Mouse (Mus musculus) embryonic facial prominence, embryonic 11.5 days (tissue): ENCODE results near the gene Gm20388. TPM values are rescaled to one million over a fixed set of nuclear protein-coding genes. Genes with fewer than 3 reads are reported as not detected.
A peak's percentile ranks its signal among the peaks of the same experiment; 100 is the strongest.

Experiments used
- ATAC-seq: fragments of 200-750 bp; cut with Nextera tagmentation; replicated peaks from 2 replicates; pipeline ENCODE4 v1.8.0; 2017; ENCODE audit warnings: low read depth; ENCODE audit not compliant: insufficient number of reproducible peaks, low FRiP score, low TSS enrichment
- DNase-seq: peaks from one replicate; pipeline ENCODE4 v3.0.0-alpha.2; 2015; ENCODE audit warnings: low spot score
- H3K27ac ChIP-seq: fragments of 300-500 bp; sonication (generic); replicated peaks from 2 replicates; pipeline ENCODE4 v1.5.1; 2014; ENCODE audit warnings: mild to moderate bottlenecking, low read depth, low read length, control low read depth
- H3K27me3 ChIP-seq: fragments of 300-500 bp; sonication (generic); 2 replicates; pipeline ENCODE4 v1.6.1; 2014; ENCODE audit warnings: mild to moderate bottlenecking, low read length, moderate library complexity, mixed read lengths; ENCODE audit not compliant: control insufficient read depth, insufficient read depth
- H3K36me3 ChIP-seq: fragments of 300-500 bp; sonication (generic); replicated peaks from 2 replicates; pipeline ENCODE4 v1.6.1; 2014; ENCODE audit warnings: low read depth, mild to moderate bottlenecking, low read length, moderate library complexity, mixed read lengths; ENCODE audit not compliant: control insufficient read depth, insufficient read depth
- H3K4me1 ChIP-seq: fragments of 300-500 bp; sonication (generic); 2 replicates; pipeline ENCODE4 v1.6.1; 2014; ENCODE audit warnings: low read length, mixed read lengths; ENCODE audit not compliant: control insufficient read depth, insufficient read depth
- H3K4me2 ChIP-seq: fragments of 300-500 bp; sonication (generic); 2 replicates; pipeline ENCODE4 v1.6.1; 2014; ENCODE audit warnings: low read depth, mild to moderate bottlenecking, control low read depth, low read length, moderate library complexity
- H3K4me3 ChIP-seq: fragments of 300-500 bp; sonication (generic); 2 replicates; pipeline ENCODE4 v1.5.1; 2014; ENCODE audit warnings: low read depth, low read length, control low read depth
- H3K9ac ChIP-seq: fragments of 300-500 bp; sonication (generic); replicated peaks from 2 replicates; pipeline ENCODE4 v1.6.1; 2014; ENCODE audit warnings: mild to moderate bottlenecking, control low read depth, low read length
- H3K9me3 ChIP-seq: fragments of 300-500 bp; sonication (generic); replicated peaks from 2 replicates; pipeline ENCODE4 v1.6.1; 2016; ENCODE audit warnings: mild to moderate bottlenecking, low read length, inconsistent platforms, mixed read lengths; ENCODE audit not compliant: control insufficient read depth
- WGBS: fragments of 180-500 bp; shearing (Covaris S2); extraction: QIAGEN DNeasy Blood & Tissue Kit; methylation state at CpG from one replicate; pipeline ENCODE4 v1.1.7; 2014; 5-methylcytosine and 5-hydroxymethylcytosine counted together
- polyA plus RNA-seq: library from polyadenylated mRNA; unstranded; fragments of >200 nt; fragmentation: Nextera tagmentation; extraction: Ambion mirVana; gene quantifications from 2 replicates; pipeline ENCODE4 v1.2.1, GENCODE M21; 2014

The Gm20388 gene
- polyA plus RNA-seq, 1 experiment from 2014 or later = 3.1 TPM

DNA sequence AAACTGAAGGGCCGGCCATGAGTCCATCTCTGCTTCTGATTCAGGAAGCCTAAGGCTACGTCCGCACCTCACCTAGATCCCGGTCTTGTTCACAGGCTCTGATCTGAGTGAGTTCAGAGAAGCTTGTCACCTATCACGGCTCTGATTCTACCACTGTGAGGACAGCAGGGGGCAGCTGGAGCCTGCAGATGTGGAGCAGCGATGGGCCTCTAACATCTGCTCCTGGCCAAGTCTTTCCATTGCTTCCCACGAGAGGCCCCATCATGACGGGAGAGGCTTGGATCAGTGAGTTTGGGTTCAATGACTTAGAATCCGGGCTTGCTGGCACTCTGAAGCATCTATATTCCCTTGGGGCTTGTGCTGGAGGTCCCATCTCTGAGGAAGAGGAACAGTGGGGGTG, 1963.4 kb downstream of the Gm20388 start:
- Histone ChIP-seq H3K4me1 (no peaks in the 10 kb centered on the region; the same call in 1 of the 2 replicates), H3K27ac (no peak overlapping the region), H3K9ac (no peak overlapping the region), H3K9me3 (no peaks in the 10 kb centered on the region), H3K4me3 (no peak overlapping the region), H3K27me3 (no peaks in the 10 kb centered on the region), H3K4me2 (no peak overlapping the region), H3K36me3 (no peaks in the 10 kb centered on the region)
- ATAC-seq = no peak
- DNase-seq = peak; percentile 50
- 66% methylated on average over 9 of the region's 9 CpGs for WGBS

DNA sequence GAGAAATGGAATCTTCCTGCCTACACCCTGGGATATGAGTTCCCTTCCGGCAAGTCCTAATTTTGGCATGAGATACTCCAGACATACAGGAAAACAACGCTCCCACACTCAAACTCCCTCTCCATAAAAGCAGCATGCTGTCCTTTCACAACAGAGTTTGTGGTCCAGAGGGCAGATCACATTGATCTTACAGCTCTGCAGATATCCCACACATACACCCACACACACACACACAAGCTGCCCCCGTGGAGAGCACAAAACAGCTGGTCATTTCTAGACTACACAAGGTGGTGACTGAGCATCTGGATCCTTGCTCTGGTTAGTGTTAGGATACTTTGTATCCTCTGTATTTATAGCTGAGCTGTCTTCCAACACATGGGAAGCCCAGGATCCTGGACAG, 1964.4 kb downstream of the Gm20388 start:
- Histone ChIP-seq H3K9me3 (no peaks in the 10 kb centered on the region), H3K4me3 (no peak overlapping the region), H3K4me2 (no peak overlapping the region), H3K4me1 (no peaks in the 10 kb centered on the region; the same call in 1 of the 2 replicates), H3K27me3 (no peaks in the 10 kb centered on the region), H3K36me3 (no peaks in the 10 kb centered on the region), H3K27ac (no peak overlapping the region), H3K9ac (no peak overlapping the region)
- DNase-seq (no peak), ATAC-seq (no peak)
- 81% methylated on average over 3 of the region's 3 CpGs for WGBS

DNA sequence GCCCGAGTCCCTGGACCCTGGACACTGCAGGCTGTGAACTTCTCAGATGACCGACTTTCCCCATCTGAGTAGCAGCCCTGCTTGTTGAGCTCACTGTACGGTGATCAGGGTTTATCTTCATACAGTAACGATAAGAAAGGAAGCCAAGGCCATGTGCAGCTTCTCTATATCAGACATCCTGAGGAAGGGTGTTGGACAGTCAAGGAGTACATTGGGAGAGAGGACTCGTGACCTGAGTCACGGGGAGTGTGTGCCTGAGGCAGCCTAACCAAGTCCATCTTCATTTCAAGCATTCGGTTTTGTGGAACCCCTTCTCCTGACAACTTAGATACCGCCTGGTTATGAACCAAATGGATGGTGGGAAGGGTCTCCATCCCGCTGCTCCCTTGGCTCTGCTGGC, 1964.9 kb downstream of the Gm20388 start:
- H3K27me3 ChIP-seq = no peaks in the 10 kb centered on the region
- H3K4me2 ChIP-seq = no peak overlapping the region
- no peak overlapping the region for H3K4me3 ChIP-seq
- no peaks in the 10 kb centered on the region; the same call in 1 of the 2 replicates for H3K4me1 ChIP-seq
- no peak overlapping the region for H3K9ac ChIP-seq
- no peaks in the 10 kb centered on the region for H3K9me3 ChIP-seq
- DNase-seq (no peak), ATAC-seq (no peak)
- H3K27ac ChIP-seq = no peak overlapping the region
- WGBS = 86% methylated on average over 9 of the region's 9 CpGs
- no peaks in the 10 kb centered on the region for H3K36me3 ChIP-seq

GRCm38 (mm10) chr8:121877212-121877611, 1966.6 kb downstream of the Gm20388 start:
- 80% methylated on average over 5 of the region's 5 CpGs for WGBS
- Histone ChIP-seq H3K36me3 (no peaks in the 10 kb centered on the region), H3K4me2 (no peak overlapping the region), H3K4me1 (no peaks in the 10 kb centered on the region; the same call in 1 of the 2 replicates), H3K9me3 (no peaks in the 10 kb centered on the region), H3K9ac (no peak overlapping the region), H3K4me3 (no peak overlapping the region), H3K27ac (no peak overlapping the region), H3K27me3 (no peaks in the 10 kb centered on the region)
- no peak for ATAC-seq
- DNase-seq = no peak

DNA sequence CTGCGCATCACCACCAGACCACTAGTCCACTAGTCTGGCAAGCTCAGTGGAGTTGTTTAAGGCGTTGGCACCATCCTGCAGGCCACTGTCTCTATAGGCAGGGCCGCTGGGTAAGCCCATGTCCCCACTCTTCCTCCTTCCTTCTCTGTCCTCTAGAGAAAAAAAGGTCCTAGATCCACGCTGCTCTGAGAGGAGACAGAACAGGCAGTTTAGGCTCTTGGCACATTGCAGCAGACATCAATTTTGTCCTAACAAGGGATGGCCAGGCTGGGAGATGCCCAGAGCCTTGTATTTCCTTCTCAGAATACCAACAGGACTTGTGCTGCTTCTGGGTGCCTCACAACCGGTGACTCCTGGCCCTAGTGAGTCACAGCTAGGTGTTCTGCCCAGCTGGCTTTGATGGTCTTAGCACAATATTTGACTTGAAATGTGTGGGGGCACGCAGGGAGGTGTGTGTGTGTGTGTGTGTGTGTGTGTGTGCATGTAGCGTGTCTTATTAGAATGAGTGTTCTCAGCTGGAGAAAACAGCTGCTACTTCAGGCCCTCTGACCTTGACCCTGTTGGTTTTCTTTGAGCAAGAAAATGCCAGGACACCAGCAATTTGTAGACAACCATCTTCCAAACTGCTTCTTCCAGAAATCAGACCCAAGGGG, 1967.3 kb downstream of the Gm20388 start:
- 85% methylated on average over 7 of the region's 7 CpGs for WGBS
- Histone ChIP-seq H3K27ac (no peak overlapping the region), H3K4me2 (no peak overlapping the region), H3K4me3 (no peak overlapping the region), H3K4me1 (no peaks in the 10 kb centered on the region), H3K27me3 (no peaks in the 10 kb centered on the region), H3K9ac (no peak overlapping the region), H3K36me3 (no peaks in the 10 kb centered on the region), H3K9me3 (no peaks in the 10 kb centered on the region)
- no peak for DNase-seq
- no peak for ATAC-seq

- H3K27me3 ChIP-seq = no peaks in the 10 kb centered on the region
- DNase-seq = no peak
- no peak overlapping the region for H3K9ac ChIP-seq
- no peaks in the 10 kb centered on the region for H3K4me1 ChIP-seq
- H3K36me3 ChIP-seq = no peaks in the 10 kb centered on the region
- H3K9me3 ChIP-seq = no peaks in the 10 kb centered on the region
- no peak overlapping the region for H3K27ac ChIP-seq
- no peak for ATAC-seq
- 85% methylated on average over 3 of the region's 3 CpGs for WGBS
- no peak overlapping the region for H3K4me2 ChIP-seq
- H3K4me3 ChIP-seq = no peak overlapping the region
Measured at GRCm38 (mm10) chr8:121879712-121880111, 1969.1 kb downstream of the Gm20388 start.

DNA sequence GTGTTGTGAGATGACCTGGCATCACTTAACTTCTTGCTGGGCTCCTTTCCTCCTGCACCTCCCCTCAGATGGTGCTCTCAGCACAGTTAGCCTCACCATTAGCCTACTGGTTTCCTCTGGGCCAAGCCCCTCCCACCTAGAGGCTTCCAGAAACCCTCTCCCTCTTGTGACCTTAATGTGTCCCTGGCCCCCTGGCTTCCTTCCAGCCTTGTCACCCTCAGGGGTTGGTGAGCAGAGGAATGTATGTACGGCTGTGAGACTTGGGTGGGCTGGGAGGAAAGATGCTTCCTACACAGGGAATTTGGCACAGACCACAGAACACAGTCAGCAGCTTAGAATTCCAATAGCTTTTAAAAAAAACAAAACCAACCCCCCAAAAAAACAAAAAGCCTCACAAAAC, 1970.2 kb downstream of the Gm20388 start:
- Histone ChIP-seq H3K9me3 (no peaks in the 10 kb centered on the region), H3K4me1 (no peaks in the 10 kb centered on the region), H3K36me3 (no peaks in the 10 kb centered on the region), H3K4me3 (no peak overlapping the region), H3K27ac (no peak overlapping the region), H3K27me3 (no peaks in the 10 kb centered on the region), H3K4me2 (no peak overlapping the region), H3K9ac (no peak overlapping the region)
- 62% methylated on average over 1 of the region's 1 CpGs for WGBS
- no peak for DNase-seq
- no peak for ATAC-seq

DNA sequence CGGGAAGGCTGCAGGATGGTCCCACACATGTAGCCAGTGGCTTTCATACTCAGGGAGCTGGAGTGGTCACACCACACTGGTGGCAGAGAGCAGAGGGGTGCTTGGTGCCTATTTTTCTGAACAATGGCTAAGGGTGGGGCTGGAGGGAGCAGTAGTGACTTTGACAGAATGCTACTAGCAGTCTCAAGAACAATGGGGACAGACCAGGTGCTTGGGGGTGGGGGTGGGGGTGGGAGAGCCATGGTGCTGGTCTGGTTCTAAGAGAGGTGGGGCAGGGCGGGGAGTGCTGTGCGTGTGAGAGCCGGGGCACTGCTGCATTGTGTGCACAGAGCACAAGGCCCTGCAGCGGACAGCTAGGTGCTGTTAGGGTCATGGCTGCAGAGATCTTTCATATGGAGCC, 1971.3 kb downstream of the Gm20388 start:
- Histone ChIP-seq H3K27me3 (no peaks in the 10 kb centered on the region), H3K27ac (no peak overlapping the region), H3K4me2 (no peak overlapping the region), H3K36me3 (no peaks in the 10 kb centered on the region), H3K4me1 (no peaks in the 10 kb centered on the region), H3K9me3 (no peaks in the 10 kb centered on the region), H3K4me3 (no peak overlapping the region), H3K9ac (no peak overlapping the region)
- 90% methylated on average over 5 of the region's 5 CpGs for WGBS
- ATAC-seq (no peak), DNase-seq (no peak)
